ENCODE assay signal across 10 mouse cellular contexts in the genomic region with DNA sequence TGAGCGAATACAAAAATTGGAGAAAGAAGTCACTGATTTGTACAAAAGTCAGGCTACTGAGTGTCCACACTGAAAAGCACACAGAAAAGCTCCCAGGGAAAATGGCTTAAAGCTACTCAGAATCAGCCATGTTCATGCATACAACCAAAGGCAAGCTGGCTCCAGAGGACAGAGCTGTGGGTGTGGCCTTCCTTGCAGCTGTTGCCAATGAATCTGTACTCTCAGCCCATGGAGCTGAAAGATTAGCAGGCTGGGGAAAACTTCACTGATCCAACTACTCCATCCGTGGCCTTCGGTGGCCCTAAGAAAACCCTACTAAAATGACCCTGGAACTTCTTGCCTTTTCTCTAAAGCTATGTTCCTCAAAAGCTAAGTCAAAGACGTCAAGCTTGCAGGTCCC. TPM values are rescaled to one million over a fixed set of nuclear protein-coding genes. Genes with fewer than 3 reads are reported as not detected.
A peak's percentile ranks its signal among the peaks of the same experiment; 100 is the strongest.
DNase-seq lines count a peak whose midpoint lies in the region; ATAC-seq and TF ChIP-seq lines count a peak whose summit lies in the region.
"Had no signal": no experiment of that assay in that cellular context is flagged by ENCODE, and none has a peak within 500 bp of the region (broad histone marks: within the 10 kb centered on the region; RNA-seq: fewer than 3 reads in every experiment).

No protein-coding gene starts in this region.

- peak; percentile 76 to 77 for DNase-seq in heart, adult 18-20 months
- DNase-seq in kidney, postnatal 10 days = peak; percentile 50
- DNase-seq in spleen, postnatal 14 days (ENCODE audit: low spot score in 2 of 2) = no peak
- no peak for DNase-seq in thymus, postnatal 4 days
- DNase-seq in left cerebral cortex, postnatal 25 days (ENCODE audit: low spot score in 2 of 2) = no peak

- no peak overlapping the region for H3K4me2 ChIP-seq in heart, embryonic 11.5 days
- H3K4me2 ChIP-seq in embryonic facial prominence, embryonic 15.5 days (replicated peaks) = 0 out of 2 replicates have a peak overlapping the region, but pooled peaks have one; percentile 4

- no peak overlapping the region for H3K9ac ChIP-seq in heart, embryonic 11.5 days (ENCODE audit: low read depth, low read length)
- H3K9ac ChIP-seq in embryonic facial prominence, embryonic 15.5 days = no peak overlapping the region

- ATAC-seq in heart, embryonic 11.5 days (replicated peaks; ENCODE audit: insufficient number of reproducible peaks, low FRiP score, low TSS enrichment) = no peak
- no peak for ATAC-seq in embryonic facial prominence, embryonic 15.5 days (ENCODE audit: insufficient number of reproducible peaks, low FRiP score, low TSS enrichment, low read depth)

- TF ChIP-seq CTCF in C2C12 (IDR thresholded peaks at IDR 0.05; ENCODE audit: control insufficient read depth, insufficient read depth, insufficient read length) = no peak

- 64% methylated on average over 4 of the region's 4 CpGs for WGBS in heart, embryonic 11.5 days (ENCODE audit: insufficient replicate concordance)
- 45% methylated on average over 4 of the region's 4 CpGs for WGBS in embryonic facial prominence, embryonic 15.5 days

- no peaks in the 10 kb centered on the region for H3K9me3 ChIP-seq in heart, embryonic 11.5 days (replicated peaks; ENCODE audit: control insufficient read depth, low read length)
- no peaks in the 10 kb centered on the region for H3K9me3 ChIP-seq in embryonic facial prominence, embryonic 15.5 days (replicated peaks)

- no peak overlapping the region for H3K27ac ChIP-seq in heart, embryonic 11.5 days (ENCODE audit: low read depth, low read length)
- no peak overlapping the region for H3K27ac ChIP-seq in embryonic facial prominence, embryonic 15.5 days (replicated peaks)
- H3K27ac ChIP-seq: left cerebral cortex, adult 2 months had no signal

- H3K4me3 ChIP-seq in heart, embryonic 11.5 days (ENCODE audit: low read depth, low read length) = no peak overlapping the region
- H3K4me3 ChIP-seq in C2C12 (ENCODE audit: insufficient read depth, poor library complexity, severe bottlenecking) = no peak overlapping the region
- no peak overlapping the region for H3K4me3 ChIP-seq in embryonic facial prominence, embryonic 15.5 days (replicated peaks)
- H3K4me3 ChIP-seq: left cerebral cortex, adult 2 months had no signal

- peaks cover 18% of the 10 kb centered on the region for H3K79me3 ChIP-seq in C2C12 (ENCODE audit: low read depth)

- no peaks in the 10 kb centered on the region for H3K27me3 ChIP-seq in heart, embryonic 11.5 days (ENCODE audit: control insufficient read depth, insufficient read depth, low read length)
- H3K27me3 ChIP-seq in C2C12 (ENCODE audit: control insufficient read depth, insufficient read depth, insufficient read length) = no peaks in the 10 kb centered on the region
- H3K27me3 ChIP-seq in embryonic facial prominence, embryonic 15.5 days = no peaks in the 10 kb centered on the region
- H3K27me3 ChIP-seq: CH12.LX had no signal

- H3K79me2 ChIP-seq in C2C12 (ENCODE audit: control insufficient read depth, insufficient read depth) = peaks cover 68% of the 10 kb centered on the region

- intact Hi-C loops in left cerebral cortex, postnatal 25 days (cut with DNase I) = no loop called here

- no peaks in the 10 kb centered on the region for H3K36me3 ChIP-seq in heart, embryonic 11.5 days (ENCODE audit: control insufficient read depth, insufficient read depth, low read length)
- H3K36me3 ChIP-seq in C2C12 (ENCODE audit: control insufficient read depth, insufficient read depth) = no peaks in the 10 kb centered on the region
- no peaks in the 10 kb centered on the region for H3K36me3 ChIP-seq in embryonic facial prominence, embryonic 15.5 days

- H3K4me1 ChIP-seq in heart, embryonic 11.5 days (ENCODE audit: control insufficient read depth, insufficient read depth, low read length) = peaks cover 67% of the 10 kb centered on the region
- peaks cover 94% of the 10 kb centered on the region for H3K4me1 ChIP-seq in embryonic facial prominence, embryonic 15.5 days

- no peak overlapping the region for H3ac ChIP-seq in C2C12 (ENCODE audit: control insufficient read depth, insufficient read length, low read depth)

TF ChIP-seq in C2C12, 6 proteins besides CTCF, POLR2A, EP300 and RAD21:
- TF ChIP-seq MYOD1 (IDR thresholded peaks at IDR 0.05; ENCODE audit: control insufficient read depth, insufficient read length, low read depth) (peak; percentile 82), MAX (IDR thresholded peaks at IDR 0.05) (no peak)

RNA-seq across cellular contexts. Expression of a gene that starts 11.2 kb away (rescaled TPM):
- total RNA-seq in heart, adult 18-20 months (2021) = 10 to 100 TPM; 29.8 to 30.9 TPM
- polyA plus RNA-seq in heart, embryonic 11.5 days (2014; fragmentation: Nextera tagmentation; extraction: Ambion mirVana) = 10.9 and 11.8 TPM in 2 replicates
- 11.2 TPM for polyA plus RNA-seq in C2C12 (2012; fragmentation: generic; extraction: Trizol)
- polyA plus RNA-seq in embryonic facial prominence, embryonic 15.5 days (2015; fragmentation: Nextera tagmentation; extraction: Ambion mirVana) = 28.9 TPM in 2 replicates
- total RNA-seq in left cerebral cortex, postnatal 25 days (2021) = 10 to 100 TPM; 27.4 to 31.8 TPM
- total RNA-seq: CH12.LX had no signal

Comparison
In these comparisons a context has a peak if more than half of its experiments do, and no peak if none do; other contexts are left out.
1. DNase-seq: peak in heart, adult 18-20 months (2 of 2) and kidney, postnatal 10 days (single experiment); none in spleen, postnatal 14 days (0 of 2), thymus, postnatal 4 days (single experiment) and left cerebral cortex, postnatal 25 days (0 of 2).